Mouse (Mus musculus) layer of hippocampus, adult 9-11 months (tissue): ENCODE results near the gene Ptgfrn.

ENCODE experiments used
- DNase-seq: peaks from one replicate; pipeline ENCODE4 v3.0.0; 2022

Ptgfrn gene

DNA sequence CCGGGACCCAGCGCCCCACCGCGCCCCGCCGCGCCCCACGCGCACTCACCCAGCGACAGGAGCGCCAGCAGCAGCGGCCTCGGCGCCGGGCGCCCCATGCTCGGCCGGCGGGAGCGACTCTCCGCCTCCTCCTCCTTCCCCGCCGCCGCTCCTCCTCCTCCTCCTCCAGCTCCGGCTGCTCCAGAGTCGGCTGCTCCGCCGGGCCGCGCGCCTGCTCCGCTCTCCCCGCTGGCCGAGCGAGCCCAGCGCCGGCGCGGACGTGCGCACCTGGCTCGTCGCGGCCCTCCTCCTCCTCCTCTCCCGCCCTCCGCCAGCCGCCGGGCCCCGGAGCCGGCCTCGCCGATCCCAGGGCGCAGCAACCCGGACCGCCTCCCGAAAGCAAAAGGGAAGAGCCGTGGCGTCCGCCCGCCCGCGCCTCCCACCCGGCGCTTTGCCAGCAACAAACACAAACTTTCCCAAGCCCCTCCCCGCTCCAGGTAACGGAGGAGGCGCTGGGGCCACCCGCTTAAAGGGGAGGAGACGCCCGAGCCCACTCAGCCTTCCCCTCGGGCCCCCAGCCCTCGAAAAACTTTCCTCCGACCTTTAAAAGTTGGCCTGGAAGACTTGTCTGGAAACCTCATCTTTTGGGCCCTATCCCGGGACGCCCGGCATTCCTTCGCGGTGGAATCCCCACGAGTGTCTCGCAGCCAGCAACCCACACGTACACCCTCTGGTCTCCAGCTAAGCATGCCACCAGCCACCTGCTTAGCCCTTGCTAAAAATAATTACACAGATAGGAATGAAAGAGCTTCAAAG lies at the start of gene Ptgfrn:
Gene Ptgfrn (minus strand): TSS at position 236 of the 795 bp plus-strand sequence.
- DNase-seq, result no peak

- DNase-seq, result no peak
These were observed 49.6 kb upstream of the Ptgfrn start for GRCm38 (mm10) chr3:101159701-101160100.

DNA sequence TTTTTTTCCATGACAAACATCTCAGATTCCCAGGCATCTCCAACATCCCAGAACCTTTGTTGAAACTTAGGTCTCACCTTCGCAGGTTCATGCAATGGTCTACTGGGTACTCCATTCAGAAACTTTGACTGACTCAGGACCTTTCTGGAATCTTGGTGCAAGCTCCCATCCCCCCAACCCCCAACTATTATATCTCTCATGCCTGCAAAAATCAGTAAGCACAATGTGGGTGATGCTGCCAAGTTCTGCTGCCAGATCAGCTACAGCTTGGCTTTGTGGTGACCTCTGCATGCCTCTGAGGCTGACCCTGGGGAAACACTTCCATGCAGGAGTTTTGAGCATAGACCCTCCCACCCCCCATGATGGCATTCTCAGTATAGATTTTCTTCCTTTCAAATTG lies 44.0 kb upstream of the Ptgfrn start:
- DNase-seq, result no peak

GRCm38 (mm10) chr3:101153341-101153740 lies 43.3 kb upstream of the Ptgfrn start:
- no peak for DNase-seq

- no peak for DNase-seq
These were observed 36.2 kb upstream of the Ptgfrn start for GRCm38 (mm10) chr3:101146126-101146772.

DNA sequence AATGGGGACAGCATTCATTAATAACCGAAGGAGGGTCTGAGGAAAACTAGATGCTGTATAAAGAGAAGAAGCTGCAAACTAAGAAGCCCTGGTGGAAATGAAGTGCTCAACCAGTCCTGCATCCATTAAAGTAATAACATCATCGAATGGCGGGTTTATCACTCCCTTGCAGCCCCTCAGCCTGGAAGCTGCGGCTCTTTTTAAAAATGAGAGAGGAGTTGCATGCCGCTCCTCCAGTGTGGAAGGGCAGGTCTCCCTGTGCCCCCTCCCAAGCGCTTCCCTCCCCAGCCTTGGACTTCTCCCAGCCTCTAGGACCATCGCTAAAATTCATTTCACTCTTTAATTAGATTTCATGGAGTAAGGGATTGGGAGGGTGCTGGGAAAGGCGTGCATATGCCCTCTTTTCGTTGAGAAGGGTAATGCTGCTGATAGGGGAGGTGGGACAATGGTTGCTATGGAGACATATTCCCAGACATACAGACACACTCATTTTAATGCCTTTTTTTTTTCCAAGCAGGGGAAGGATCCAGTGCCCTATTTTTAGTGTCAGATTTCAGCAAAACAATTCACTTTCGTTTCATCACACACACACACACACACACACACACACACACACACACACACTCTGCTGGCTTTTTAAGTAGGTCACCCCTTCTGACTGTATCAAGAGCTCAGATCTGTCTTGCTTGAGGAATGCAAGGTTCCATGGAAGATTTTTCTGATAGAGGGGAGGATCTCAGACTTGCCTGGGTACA lies 35.4 kb upstream of the Ptgfrn start:
- peak; percentile 21 for DNase-seq

DNA sequence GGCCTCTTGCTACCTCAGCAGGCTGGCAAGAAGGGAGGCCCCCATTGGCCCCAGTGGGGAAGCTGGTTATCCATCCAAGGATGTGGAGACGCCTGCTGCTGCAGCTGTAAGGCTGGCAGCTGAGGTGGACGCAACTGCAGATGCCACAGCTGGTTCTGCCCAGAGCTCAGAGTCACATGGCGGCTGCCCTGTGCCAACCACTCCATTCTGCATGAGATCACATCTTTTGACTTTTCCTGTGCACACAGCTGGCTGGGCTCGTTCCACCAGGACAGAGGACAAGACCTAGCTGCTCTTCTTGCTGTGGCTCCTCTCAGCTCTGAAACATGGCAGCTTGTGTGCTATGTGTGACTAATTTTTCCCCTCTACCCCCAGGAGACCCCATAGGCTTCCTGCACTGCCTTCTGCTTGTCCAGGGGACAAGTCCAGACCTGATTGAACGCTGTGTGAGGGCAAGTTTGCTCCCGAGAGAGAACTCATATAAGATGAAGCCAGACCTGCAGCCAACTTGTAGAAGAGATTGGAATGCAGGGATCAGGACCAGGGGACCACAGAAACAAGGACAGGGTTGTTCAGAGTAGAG lies 34.4 kb upstream of the Ptgfrn start:
- no peak for DNase-seq

- DNase-seq, result no peak
These were observed 33.4 kb upstream of the Ptgfrn start for GRCm38 (mm10) chr3:101143465-101143864.

DNA sequence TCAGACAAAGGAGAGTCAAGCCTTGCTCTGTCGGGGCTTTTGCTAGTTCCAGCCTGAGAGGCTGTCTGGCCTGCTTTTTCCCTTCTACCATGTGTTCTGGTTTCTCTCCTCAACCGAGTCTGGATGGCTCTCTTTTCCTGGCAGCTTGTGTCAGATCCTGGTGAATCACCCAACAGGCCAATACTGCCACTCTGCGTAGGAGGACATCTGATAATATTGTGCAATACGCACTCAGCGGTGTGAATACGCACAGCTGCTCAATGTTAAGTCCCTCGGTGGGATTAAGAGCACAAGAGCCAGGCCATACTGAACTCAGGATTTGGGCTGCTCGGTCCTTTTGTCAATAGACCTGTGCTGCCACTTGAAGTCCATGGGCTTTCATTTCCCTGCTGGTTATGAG lies 31.8 kb upstream of the Ptgfrn start:
- peak; percentile 75 for DNase-seq

- DNase-seq, result peak; percentile 51
These were observed 29.9 kb upstream of the Ptgfrn start for GRCm38 (mm10) chr3:101139958-101140357.

DNA sequence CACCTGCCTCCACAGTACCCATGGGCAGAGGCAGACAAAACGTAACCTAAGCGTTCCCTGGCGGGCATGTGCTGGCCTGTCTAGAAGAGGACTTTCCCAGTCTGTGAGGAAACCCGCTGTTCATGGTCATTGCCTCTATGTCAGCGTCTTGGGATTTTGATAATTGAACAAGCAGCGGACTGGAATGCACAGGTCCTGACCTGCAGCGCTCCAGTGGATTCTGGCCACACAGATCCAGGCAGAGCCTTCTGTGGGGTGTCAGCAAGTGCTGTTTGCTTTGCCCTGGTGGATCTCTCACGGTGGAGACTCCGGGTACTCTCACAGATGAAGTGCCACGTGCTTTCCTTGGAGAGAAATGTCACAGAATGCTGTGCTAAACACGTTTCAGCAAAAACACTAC lies 26.4 kb upstream of the Ptgfrn start:
- no peak for DNase-seq

GRCm38 (mm10) chr3:101134861-101135260 lies 24.8 kb upstream of the Ptgfrn start:
- no peak for DNase-seq

- DNase-seq, result no peak
These were observed 22.9 kb upstream of the Ptgfrn start for GRCm38 (mm10) chr3:101132981-101133380.

- no peak for DNase-seq
These were observed 21.7 kb upstream of the Ptgfrn start for GRCm38 (mm10) chr3:101131772-101132171.

- no peak for DNase-seq
These were observed 20.4 kb upstream of the Ptgfrn start for GRCm38 (mm10) chr3:101130526-101130925.

- DNase-seq, result no peak
These were observed 19.5 kb upstream of the Ptgfrn start for GRCm38 (mm10) chr3:101129620-101130019.

DNA sequence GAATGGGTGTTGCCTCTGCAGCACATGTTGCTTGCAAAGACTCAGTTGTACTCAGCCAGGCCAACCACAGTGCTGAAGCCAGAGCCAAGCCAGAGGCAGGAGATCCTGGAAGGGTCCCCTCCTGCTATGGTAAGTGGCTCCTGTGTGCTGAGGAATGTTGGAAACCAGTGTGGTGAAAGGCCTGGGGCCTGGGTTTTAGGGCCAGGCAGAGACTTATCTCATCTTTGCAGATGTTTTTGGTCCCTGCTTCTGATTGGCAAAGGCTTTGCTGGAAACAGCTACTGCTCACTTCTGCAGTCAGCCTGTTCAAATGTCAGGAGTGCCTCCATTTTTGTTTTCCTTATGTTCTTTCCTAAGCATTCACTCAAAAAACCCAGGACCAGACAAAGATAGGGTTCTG lies 19.0 kb upstream of the Ptgfrn start:
- no peak for DNase-seq

- no peak for DNase-seq
These were observed 17.7 kb upstream of the Ptgfrn start for GRCm38 (mm10) chr3:101127766-101128165.

GRCm38 (mm10) chr3:101124716-101125115 lies 14.6 kb upstream of the Ptgfrn start:
- DNase-seq, result no peak

- no peak for DNase-seq
These were observed 12.4 kb upstream of the Ptgfrn start for GRCm38 (mm10) chr3:101122479-101122878.

- DNase-seq, result no peak
These were observed 7.7 kb upstream of the Ptgfrn start for GRCm38 (mm10) chr3:101117774-101118173.

DNA sequence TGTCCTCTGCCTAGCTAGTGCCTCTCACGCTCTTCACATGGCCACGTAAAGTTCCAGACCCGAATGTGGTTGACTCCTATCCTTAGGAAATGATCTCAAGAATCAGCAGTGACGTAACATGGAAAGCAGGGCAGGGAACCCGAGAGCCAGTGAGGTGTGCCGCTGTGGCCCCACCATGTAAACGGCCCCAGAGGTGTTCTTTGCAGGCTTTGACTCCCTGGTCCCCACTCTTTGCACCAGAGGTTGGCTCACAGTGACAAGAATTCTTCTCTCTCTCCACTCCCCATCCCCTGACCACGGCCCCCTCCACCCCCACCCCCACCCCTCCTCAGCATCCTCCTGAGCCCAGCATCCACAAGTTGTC lies 7.3 kb upstream of the Ptgfrn start:
- DNase-seq, result no peak
